Mouse (Mus musculus): ENCODE measurements around the gene Cmss1. TPM values are rescaled to one million over a fixed set of nuclear protein-coding genes. Genes with fewer than 3 reads are reported as not detected.

Cmss1 gene
- polyA plus RNA-seq, 1 experiment from 2014 or later, result 51.4 TPM

DNA sequence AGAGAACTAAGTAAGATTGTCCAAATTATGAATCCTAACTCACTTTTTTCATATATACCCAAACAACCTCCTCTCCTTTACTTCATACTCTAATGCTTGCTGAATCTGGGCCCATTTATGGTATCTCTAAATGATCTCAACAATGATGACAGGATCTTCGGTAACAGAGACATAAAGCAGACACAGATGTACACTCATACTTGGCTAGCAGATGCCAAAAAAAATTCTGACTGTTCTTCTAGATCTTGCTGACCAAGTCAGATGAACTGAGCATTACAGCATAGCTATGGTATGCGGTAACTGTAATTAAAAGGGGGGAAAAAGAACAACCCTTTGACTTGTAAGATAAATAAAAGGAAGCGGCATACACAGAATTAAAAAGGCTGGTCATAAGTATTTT lies 43.2 kb downstream of the Cmss1 start:
- Histone ChIP-seq H3K9ac (replicated peaks; ENCODE audit: low read length) (no peak overlapping the region), H3K4me3 (ENCODE audit: low read length) (no peak overlapping the region), H3K27ac (ENCODE audit: low read length) (no peak overlapping the region), H3K4me2 (replicated peaks; ENCODE audit: low read depth, low read length) (no peak overlapping the region), H3K9me3 (ENCODE audit: low read length) (no peaks in the 10 kb centered on the region), H3K27me3 (ENCODE audit: insufficient read depth, low read length) (no peaks in the 10 kb centered on the region), H3K4me1 (ENCODE audit: insufficient read depth, low read length) (peaks cover 7% of the 10 kb centered on the region), H3K36me3 (ENCODE audit: insufficient read depth, low read length) (no peaks in the 10 kb centered on the region)
- WGBS, result 53% methylated on average over 3 of the region's 3 CpGs
- peak; percentile 69 for ATAC-seq (ENCODE audit: low FRiP score, low TSS enrichment)

DNA sequence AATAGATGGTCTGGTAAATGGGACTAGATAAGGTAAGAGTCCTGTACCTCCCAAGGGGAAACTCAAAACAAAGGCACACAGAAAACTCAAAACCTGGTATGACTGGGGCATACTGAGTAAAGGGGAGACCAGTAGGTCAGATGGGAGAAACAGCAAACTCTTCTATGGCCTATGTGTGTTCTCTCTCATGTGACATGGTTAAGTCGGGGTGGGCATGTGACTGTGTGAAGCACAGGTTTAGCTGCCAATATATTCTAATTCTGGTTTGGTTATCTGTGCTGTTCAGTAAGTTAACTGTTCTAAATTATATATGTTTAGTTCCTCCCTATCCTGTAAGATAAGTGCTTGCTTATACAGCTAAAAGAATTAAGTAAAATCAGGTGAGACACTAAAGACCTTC lies 46.5 kb downstream of the Cmss1 start:
- no peaks in the 10 kb centered on the region for H3K9me3 ChIP-seq (ENCODE audit: low read length)
- H3K27ac ChIP-seq (ENCODE audit: low read length), result no peak overlapping the region
- H3K36me3 ChIP-seq (ENCODE audit: insufficient read depth, low read length), result no peaks in the 10 kb centered on the region
- no peak overlapping the region for H3K4me2 ChIP-seq (replicated peaks; ENCODE audit: low read depth, low read length)
- no peak overlapping the region for H3K4me3 ChIP-seq (ENCODE audit: low read length)
- no peak overlapping the region for H3K9ac ChIP-seq (replicated peaks; ENCODE audit: low read length)
- no peak for ATAC-seq (ENCODE audit: low FRiP score, low TSS enrichment)
- 88% methylated on average over 1 of the region's 1 CpGs for WGBS
- no peaks in the 10 kb centered on the region for H3K27me3 ChIP-seq (ENCODE audit: insufficient read depth, low read length)
- H3K4me1 ChIP-seq (ENCODE audit: insufficient read depth, low read length), result peaks cover 24% of the 10 kb centered on the region

DNA sequence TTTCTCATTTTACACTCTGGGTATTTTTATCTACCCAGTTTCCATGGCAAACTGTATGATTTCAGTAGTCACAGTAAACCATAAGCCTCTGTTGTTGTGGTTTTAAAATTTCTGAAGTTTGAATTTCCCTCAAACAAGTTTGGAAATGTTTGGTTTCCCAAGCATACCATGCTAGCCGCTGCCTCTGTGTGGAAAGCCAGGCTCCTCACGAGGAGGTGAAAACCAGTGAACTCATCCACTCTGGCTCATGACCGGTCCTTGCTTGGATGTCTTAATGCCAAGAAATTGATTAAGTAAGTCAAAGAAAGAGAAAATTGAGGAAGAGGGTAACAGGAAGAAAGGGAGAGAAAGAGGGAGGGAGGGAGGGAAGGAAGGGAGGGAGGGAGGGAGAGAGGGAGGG lies 48.4 kb downstream of the Cmss1 start:
- no peak overlapping the region for H3K9ac ChIP-seq (replicated peaks; ENCODE audit: low read length)
- no peaks in the 10 kb centered on the region for H3K9me3 ChIP-seq (ENCODE audit: low read length)
- H3K27ac ChIP-seq (ENCODE audit: low read length), result no peak overlapping the region
- no peaks in the 10 kb centered on the region for H3K36me3 ChIP-seq (ENCODE audit: insufficient read depth, low read length)
- H3K4me2 ChIP-seq (replicated peaks; ENCODE audit: low read depth, low read length), result no peak overlapping the region
- H3K4me1 ChIP-seq (ENCODE audit: insufficient read depth, low read length), result peaks cover 39% of the 10 kb centered on the region
- 92% methylated on average over 3 of the region's 3 CpGs for WGBS
- ATAC-seq (ENCODE audit: low FRiP score, low TSS enrichment), result no peak
- no peak overlapping the region for H3K4me3 ChIP-seq (ENCODE audit: low read length)
- no peaks in the 10 kb centered on the region for H3K27me3 ChIP-seq (ENCODE audit: insufficient read depth, low read length)

DNA sequence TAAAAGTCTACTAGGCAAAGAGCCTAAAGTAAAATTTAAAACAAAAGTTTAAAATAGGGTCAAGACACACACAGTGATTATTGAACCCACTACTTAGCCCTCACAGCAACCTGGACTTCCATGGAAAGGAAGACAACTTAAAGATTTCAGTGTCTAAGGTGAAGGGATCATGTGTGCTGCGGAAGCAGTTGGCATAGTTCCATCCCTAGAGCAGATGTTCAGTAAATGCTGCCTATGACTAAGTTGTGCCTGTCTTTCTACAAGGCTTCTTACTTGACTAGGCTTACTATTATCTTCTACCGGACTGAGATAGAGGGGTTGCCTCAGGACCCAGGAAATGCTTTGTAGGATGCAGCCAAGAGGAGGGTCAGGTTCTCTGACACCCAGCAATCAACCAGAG lies 50.4 kb downstream of the Cmss1 start:
- Histone ChIP-seq H3K9me3 (ENCODE audit: low read length) (no peaks in the 10 kb centered on the region), H3K4me3 (ENCODE audit: low read length) (no peak overlapping the region), H3K4me1 (ENCODE audit: insufficient read depth, low read length) (peaks cover 41% of the 10 kb centered on the region), H3K36me3 (ENCODE audit: insufficient read depth, low read length) (no peaks in the 10 kb centered on the region), H3K4me2 (replicated peaks; ENCODE audit: low read depth, low read length) (no peak overlapping the region), H3K27me3 (ENCODE audit: insufficient read depth, low read length) (no peaks in the 10 kb centered on the region), H3K27ac (ENCODE audit: low read length) (peak overlapping the region; percentile 84), H3K9ac (replicated peaks; ENCODE audit: low read length) (no peak overlapping the region)
- ATAC-seq (ENCODE audit: low FRiP score, low TSS enrichment), result no peak
- 66% methylated on average over 2 of the region's 2 CpGs for WGBS

DNA sequence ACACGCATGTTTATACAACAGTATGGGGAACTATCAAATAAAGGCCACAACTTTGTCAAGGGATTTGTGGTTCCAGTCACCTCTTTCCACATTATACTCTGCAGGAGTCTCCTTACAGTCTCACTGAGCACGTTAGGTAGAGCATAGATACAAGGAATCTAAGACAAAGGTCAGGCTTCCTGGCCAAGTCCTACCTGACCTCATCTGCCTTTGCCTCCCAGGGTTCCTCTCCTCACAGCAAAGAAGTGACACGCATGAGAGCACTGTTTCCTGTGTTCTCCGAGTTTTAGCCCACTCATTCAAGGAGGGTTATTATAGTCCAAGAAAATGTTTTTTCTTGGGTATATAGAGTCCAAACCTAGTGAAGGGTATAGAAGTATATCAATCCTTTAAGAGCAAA lies 51.0 kb downstream of the Cmss1 start:
- no peak overlapping the region for H3K9ac ChIP-seq (replicated peaks; ENCODE audit: low read length)
- H3K4me3 ChIP-seq (ENCODE audit: low read length), result no peak overlapping the region
- H3K27ac ChIP-seq (ENCODE audit: low read length), result peak overlapping the region; percentile 84; the same call in 1 of the 2 replicates
- H3K4me1 ChIP-seq (ENCODE audit: insufficient read depth, low read length), result peaks cover 41% of the 10 kb centered on the region
- no peaks in the 10 kb centered on the region for H3K9me3 ChIP-seq (ENCODE audit: low read length)
- H3K4me2 ChIP-seq (replicated peaks; ENCODE audit: low read depth, low read length), result no peak overlapping the region
- 46% methylated on average over 4 of the region's 4 CpGs for WGBS
- ATAC-seq (ENCODE audit: low FRiP score, low TSS enrichment), result no peak
- H3K27me3 ChIP-seq (ENCODE audit: insufficient read depth, low read length), result no peaks in the 10 kb centered on the region
- no peaks in the 10 kb centered on the region for H3K36me3 ChIP-seq (ENCODE audit: insufficient read depth, low read length)

GRCm38 (mm10) chr16:57554886-57555400 lies 51.7 kb downstream of the Cmss1 start:
- H3K9me3 ChIP-seq (ENCODE audit: low read length), result no peaks in the 10 kb centered on the region
- H3K27me3 ChIP-seq (ENCODE audit: insufficient read depth, low read length), result no peaks in the 10 kb centered on the region
- no peak overlapping the region for H3K4me2 ChIP-seq (replicated peaks; ENCODE audit: low read depth, low read length)
- H3K9ac ChIP-seq (replicated peaks; ENCODE audit: low read length), result no peak overlapping the region
- H3K4me1 ChIP-seq (ENCODE audit: insufficient read depth, low read length), result peaks cover 41% of the 10 kb centered on the region
- no peak overlapping the region for H3K4me3 ChIP-seq (ENCODE audit: low read length)
- peak overlapping the region; percentile 15; the same call in 1 of the 2 replicates for H3K27ac ChIP-seq (ENCODE audit: low read length)
- ATAC-seq (ENCODE audit: low FRiP score, low TSS enrichment), result no peak
- 65% methylated on average over 6 of the region's 6 CpGs for WGBS
- no peaks in the 10 kb centered on the region for H3K36me3 ChIP-seq (ENCODE audit: insufficient read depth, low read length)

DNA sequence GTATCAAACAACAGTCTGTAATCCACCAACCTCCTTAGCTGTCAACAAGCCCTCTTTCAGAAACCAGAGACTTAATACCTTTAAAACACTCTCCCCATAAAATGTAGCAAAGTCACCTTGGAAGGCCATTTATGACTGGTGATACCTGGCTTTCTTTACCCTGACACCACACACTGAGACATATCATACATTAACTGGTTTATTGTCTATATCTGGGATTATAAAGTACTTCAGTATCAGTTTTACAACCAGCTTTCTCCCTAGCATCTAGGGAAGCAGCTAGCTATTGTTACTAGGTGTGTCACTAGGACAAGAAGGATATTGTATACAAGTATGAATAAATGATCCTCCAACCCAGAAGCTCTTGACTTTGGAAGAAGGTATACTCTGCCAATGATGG lies 53.4 kb downstream of the Cmss1 start:
- Histone ChIP-seq H3K9ac (replicated peaks; ENCODE audit: low read length) (no peak overlapping the region), H3K4me2 (replicated peaks; ENCODE audit: low read depth, low read length) (no peak overlapping the region), H3K9me3 (ENCODE audit: low read length) (no peaks in the 10 kb centered on the region), H3K27ac (ENCODE audit: low read length) (no peak overlapping the region), H3K36me3 (ENCODE audit: insufficient read depth, low read length) (no peaks in the 10 kb centered on the region), H3K4me1 (ENCODE audit: insufficient read depth, low read length) (peaks cover 41% of the 10 kb centered on the region), H3K4me3 (ENCODE audit: low read length) (no peak overlapping the region), H3K27me3 (ENCODE audit: insufficient read depth, low read length) (no peaks in the 10 kb centered on the region)
- no peak for ATAC-seq (ENCODE audit: low FRiP score, low TSS enrichment)

- WGBS, result 86% methylated on average over 5 of the region's 5 CpGs
- no peak for ATAC-seq (ENCODE audit: low FRiP score, low TSS enrichment)
- H3K4me3 ChIP-seq (ENCODE audit: low read length), result no peak overlapping the region
- no peak overlapping the region for H3K4me2 ChIP-seq (replicated peaks; ENCODE audit: low read depth, low read length)
- no peaks in the 10 kb centered on the region for H3K36me3 ChIP-seq (ENCODE audit: insufficient read depth, low read length)
- no peak overlapping the region for H3K9ac ChIP-seq (replicated peaks; ENCODE audit: low read length)
- no peaks in the 10 kb centered on the region for H3K9me3 ChIP-seq (ENCODE audit: low read length)
- no peak overlapping the region for H3K27ac ChIP-seq (ENCODE audit: low read length)
- peaks cover 44% of the 10 kb centered on the region for H3K4me1 ChIP-seq (ENCODE audit: insufficient read depth, low read length)
- H3K27me3 ChIP-seq (ENCODE audit: insufficient read depth, low read length), result no peaks in the 10 kb centered on the region
Measured at GRCm38 (mm10) chr16:57552709-57553108, 54.0 kb downstream of the Cmss1 start.

- peaks cover 40% of the 10 kb centered on the region for H3K4me1 ChIP-seq (ENCODE audit: insufficient read depth, low read length)
- H3K27ac ChIP-seq (ENCODE audit: low read length), result no peak overlapping the region
- H3K27me3 ChIP-seq (ENCODE audit: insufficient read depth, low read length), result no peaks in the 10 kb centered on the region
- 0 out of 2 replicates have a peak overlapping the region, but pooled peaks have one; percentile 2 for H3K4me3 ChIP-seq (ENCODE audit: low read length)
- H3K9ac ChIP-seq (replicated peaks; ENCODE audit: low read length), result no peak overlapping the region
- WGBS, result 76% methylated on average over 2 of the region's 2 CpGs
- H3K4me2 ChIP-seq (replicated peaks; ENCODE audit: low read depth, low read length), result peak overlapping the region; percentile 55
- no peak for ATAC-seq (ENCODE audit: low FRiP score, low TSS enrichment)
- H3K36me3 ChIP-seq (ENCODE audit: insufficient read depth, low read length), result no peaks in the 10 kb centered on the region
- H3K9me3 ChIP-seq (ENCODE audit: low read length), result no peaks in the 10 kb centered on the region
Measured at GRCm38 (mm10) chr16:57551617-57552016, 55.0 kb downstream of the Cmss1 start.

DNA sequence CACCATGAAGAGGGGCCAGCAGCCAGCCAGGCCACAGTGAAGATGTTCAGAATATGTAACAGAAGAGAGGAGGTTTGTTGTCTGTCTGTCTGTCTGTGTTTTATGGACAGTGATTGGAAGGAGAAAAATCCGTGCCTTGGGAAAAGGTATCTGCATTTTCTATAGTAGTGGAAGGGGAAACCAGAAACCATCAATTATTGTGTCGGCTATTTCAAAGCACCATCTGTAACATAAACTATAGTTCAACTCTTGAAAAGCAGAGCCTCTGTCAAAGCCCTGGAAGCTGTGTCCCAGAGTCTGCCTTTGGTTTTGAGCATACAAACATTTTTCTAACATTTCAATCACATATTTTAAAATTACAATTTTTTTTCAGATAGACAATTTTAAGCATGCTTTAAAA lies 55.8 kb downstream of the Cmss1 start:
- peak overlapping the region; percentile 59; the same call in 1 of the 2 replicates for H3K9ac ChIP-seq (replicated peaks; ENCODE audit: low read length)
- no peaks in the 10 kb centered on the region for H3K27me3 ChIP-seq (ENCODE audit: insufficient read depth, low read length)
- no peak for ATAC-seq (ENCODE audit: low FRiP score, low TSS enrichment)
- WGBS, result 16% methylated on average over 2 of the region's 2 CpGs
- peaks cover 32% of the 10 kb centered on the region for H3K4me1 ChIP-seq (ENCODE audit: insufficient read depth, low read length)
- peak overlapping the region; percentile 46 for H3K4me3 ChIP-seq (ENCODE audit: low read length)
- 0 out of 2 replicates have a peak overlapping the region, but pooled peaks have one; percentile 56 for H3K27ac ChIP-seq (ENCODE audit: low read length)
- no peaks in the 10 kb centered on the region for H3K9me3 ChIP-seq (ENCODE audit: low read length)
- H3K36me3 ChIP-seq (ENCODE audit: insufficient read depth, low read length), result no peaks in the 10 kb centered on the region
- H3K4me2 ChIP-seq (replicated peaks; ENCODE audit: low read depth, low read length), result peak overlapping the region; percentile 55
